Mouse (Mus musculus) cortical plate, adult 2 months (tissue): ENCODE data around the gene Scrn1.
A peak's percentile ranks its signal among the peaks of the same experiment; 100 is the strongest.

ENCODE experiments used
- CTCF ChIP-seq: fragments of 200-500 bp; IDR thresholded peaks from 2 replicates; pipeline ENCODE4 v1.5.1; 2011; ENCODE audit warnings: mild to moderate bottlenecking, control low read depth, low read length; ENCODE audit not compliant: insufficient read depth; ENCODE audit errors: extremely low read depth
- POLR2A ChIP-seq: fragments of 200-500 bp; IDR thresholded peaks from 2 replicates; pipeline ENCODE4 v1.6.1; 2011; ENCODE audit warnings: mild to moderate bottlenecking, low read length, control low read depth; ENCODE audit not compliant: insufficient read depth; ENCODE audit errors: extremely low read depth

- peak; percentile 40; the same call in 1 of the 2 replicates for TF ChIP-seq POLR2A
- TF ChIP-seq CTCF: no peak
Observed at GRCm38 (mm10) chr6:54594469-54595329, 28.4 kb upstream of the Scrn1 start, which contains the start of gene Plekha8.
